Mouse (Mus musculus) kidney, adult 2 months (tissue): ENCODE measurements around the gene Perp.

Source experiments
- CTCF ChIP-seq: fragments of 200-500 bp; conservative IDR thresholded peaks from 2 replicates; pipeline ENCODE4 v1.5.1; 2011; ENCODE audit warnings: low read depth, mild to moderate bottlenecking, control low read depth, low read length, moderate library complexity, mixed read lengths; ENCODE audit not compliant: insufficient read depth, insufficient read length
- POLR2A ChIP-seq: fragments of 200-500 bp; IDR thresholded peaks from one replicate; pipeline ENCODE4 v1.6.1; 2011; ENCODE audit warnings: low read depth, low read length, control low read depth

DNA sequence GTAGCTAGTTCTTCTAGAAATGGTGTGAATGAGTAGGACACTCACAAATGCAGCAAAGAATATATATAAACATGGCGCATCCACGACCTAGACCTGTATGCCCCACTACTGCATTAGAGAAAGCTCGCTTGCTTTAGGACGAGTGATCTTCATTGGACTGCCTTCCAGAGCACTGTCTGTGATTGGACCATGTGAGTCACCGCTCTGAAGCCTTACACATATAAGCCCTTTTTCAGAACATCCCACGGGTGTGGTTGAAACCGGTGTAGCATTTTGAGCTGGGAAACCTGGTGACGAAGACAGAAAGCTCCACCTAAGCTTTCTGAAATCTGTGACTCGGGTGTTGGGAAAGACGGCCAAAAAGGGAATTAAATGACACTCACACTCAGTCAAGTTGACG, 16.0 kb downstream of the Perp start:
- TF ChIP-seq CTCF (no peak), POLR2A (no peak)
